Mouse (Mus musculus): ENCODE results near the gene Il18r1.

The Il18r1 gene

GRCm38 (mm10) chr1:40465477-40466430 lies at the start of gene Il18r1:
Gene Il18r1 (plus strand): TSS chr1:40465552.
- no peak for DNase-seq (ENCODE audit: low spot score in 2 of 2)

DNA sequence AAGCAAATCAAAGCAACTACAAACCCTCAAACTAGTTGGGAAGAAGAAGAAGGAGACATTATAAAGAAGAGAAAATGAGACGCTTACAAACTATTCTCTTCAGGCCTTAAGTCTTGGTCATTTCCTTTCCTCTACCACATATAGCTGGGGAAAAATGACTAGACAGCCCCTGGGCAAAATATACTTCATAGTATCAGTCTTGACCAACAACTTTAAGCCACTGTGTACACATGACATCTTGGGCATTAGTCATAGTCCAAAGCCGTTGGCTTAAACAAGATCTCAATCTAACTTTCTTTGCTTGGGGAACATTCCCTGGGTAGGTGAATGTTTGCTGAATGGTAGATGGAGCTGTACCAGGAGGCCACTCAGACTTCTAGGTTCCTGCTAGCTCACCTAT lies 48.3 kb upstream of the Il18r1 start:
- DNase-seq (ENCODE audit: low spot score in 2 of 2): no peak

GRCm38 (mm10) chr1:40418512-40418911 lies 46.8 kb upstream of the Il18r1 start:
- DNase-seq (ENCODE audit: low spot score in 2 of 2): no peak

GRCm38 (mm10) chr1:40423892-40424291 lies 41.5 kb upstream of the Il18r1 start:
- no peak for DNase-seq (ENCODE audit: low spot score in 2 of 2)

DNA sequence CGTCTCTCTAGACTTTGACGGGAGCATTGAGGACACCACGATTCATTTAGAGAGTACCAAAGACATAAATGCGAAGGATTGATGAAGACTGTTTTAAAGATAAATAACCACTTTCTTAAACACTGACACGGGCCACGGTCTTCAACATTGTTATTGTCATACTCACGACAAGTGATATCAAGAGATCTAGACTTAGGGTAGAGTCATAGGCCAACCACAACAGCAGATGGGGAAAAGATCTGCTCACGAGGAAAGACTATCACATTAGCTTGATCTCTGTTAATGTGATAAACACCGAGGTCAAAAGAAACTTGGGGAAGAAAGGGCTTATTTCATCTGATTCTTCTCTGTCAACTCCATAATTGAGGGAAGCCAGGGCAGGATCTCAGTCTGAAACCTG lies 38.1 kb upstream of the Il18r1 start:
- no peak for DNase-seq (ENCODE audit: low spot score in 2 of 2)

DNA sequence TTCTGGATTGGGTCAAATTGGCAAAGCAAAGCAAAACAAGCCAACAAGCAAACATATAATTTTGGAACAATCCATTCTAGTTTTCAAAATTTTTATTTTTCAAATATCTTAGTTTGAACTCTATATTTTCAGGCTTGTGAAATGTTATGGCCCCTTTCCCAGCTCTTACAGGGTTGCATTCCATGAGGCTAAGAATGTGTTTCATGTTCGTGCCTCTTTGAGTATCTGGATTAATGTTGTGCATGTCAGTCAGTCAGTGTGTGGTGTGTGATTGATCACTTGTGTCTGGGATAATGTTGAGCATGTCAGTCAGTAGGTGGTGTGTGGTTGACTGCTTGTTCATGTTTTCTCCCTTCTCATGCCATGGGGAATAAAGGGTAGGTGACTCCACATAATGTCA lies 37.5 kb upstream of the Il18r1 start:
- DNase-seq (ENCODE audit: low spot score in 2 of 2): no peak

GRCm38 (mm10) chr1:40428910-40429675 lies 36.3 kb upstream of the Il18r1 start, which contains the start of gene Il1rl1:
Gene Il1rl1 (plus strand): TSS chr1:40429570.
- no peak for DNase-seq (ENCODE audit: low spot score in 2 of 2)

DNA sequence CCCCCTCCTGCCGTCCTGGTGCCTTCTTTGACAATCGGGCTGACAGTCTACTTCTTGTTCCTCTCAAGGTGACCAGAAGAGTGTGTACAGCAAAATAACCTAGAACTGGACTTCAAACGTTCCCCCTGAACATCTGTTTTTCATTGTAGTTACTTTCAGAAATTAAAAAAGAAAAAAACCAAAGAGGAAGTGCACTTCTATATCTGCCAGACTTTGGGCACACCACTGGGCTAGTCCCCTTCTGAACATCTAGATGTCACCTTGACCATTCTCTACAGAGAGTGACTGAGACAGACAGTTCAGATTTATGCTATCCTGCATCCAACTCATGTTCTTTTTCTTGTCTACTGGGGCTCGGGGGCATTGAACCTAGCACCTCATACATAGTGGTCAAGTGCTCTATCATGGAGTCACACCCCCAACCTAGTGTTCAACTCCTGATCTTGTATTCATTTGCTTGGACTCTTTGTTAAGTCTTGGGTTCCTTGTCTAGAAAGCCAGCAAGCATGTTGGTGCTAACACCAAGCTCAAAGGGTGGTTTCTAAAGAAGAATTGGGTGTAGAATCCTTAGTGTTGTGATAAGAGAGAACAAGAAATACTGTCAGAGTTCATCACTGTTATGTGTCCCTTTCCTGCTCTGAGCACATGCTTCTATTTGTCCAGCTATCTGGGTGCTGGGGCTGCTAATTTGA lies 35.1 kb upstream of the Il18r1 start:
- no peak for DNase-seq (ENCODE audit: low spot score in 2 of 2)

GRCm38 (mm10) chr1:40432169-40432568 lies 33.2 kb upstream of the Il18r1 start:
- DNase-seq (ENCODE audit: low spot score in 2 of 2): no peak

DNA sequence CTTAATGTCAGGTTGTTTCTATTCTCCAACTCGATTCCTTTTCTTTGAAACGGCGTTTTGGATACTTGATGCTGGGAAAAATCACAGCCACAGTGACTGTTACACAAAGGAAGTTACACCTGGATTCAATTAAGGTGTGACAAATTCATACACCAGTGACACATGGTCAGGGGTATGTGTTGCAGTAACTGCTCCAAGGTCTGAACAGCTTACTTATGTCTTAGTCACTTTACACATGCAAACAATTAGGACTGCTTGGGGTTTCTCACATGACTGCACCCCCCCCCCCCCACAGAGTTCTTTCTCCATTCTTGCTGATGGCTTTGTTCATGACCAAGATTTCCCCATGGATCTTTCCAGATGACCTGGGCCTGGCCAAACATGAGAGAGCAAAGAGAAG lies 29.4 kb upstream of the Il18r1 start:
- DNase-seq (ENCODE audit: low spot score in 2 of 2): no peak

- no peak for DNase-seq (ENCODE audit: low spot score in 2 of 2)
Observed at GRCm38 (mm10) chr1:40437340-40437739, 28.0 kb upstream of the Il18r1 start.

DNA sequence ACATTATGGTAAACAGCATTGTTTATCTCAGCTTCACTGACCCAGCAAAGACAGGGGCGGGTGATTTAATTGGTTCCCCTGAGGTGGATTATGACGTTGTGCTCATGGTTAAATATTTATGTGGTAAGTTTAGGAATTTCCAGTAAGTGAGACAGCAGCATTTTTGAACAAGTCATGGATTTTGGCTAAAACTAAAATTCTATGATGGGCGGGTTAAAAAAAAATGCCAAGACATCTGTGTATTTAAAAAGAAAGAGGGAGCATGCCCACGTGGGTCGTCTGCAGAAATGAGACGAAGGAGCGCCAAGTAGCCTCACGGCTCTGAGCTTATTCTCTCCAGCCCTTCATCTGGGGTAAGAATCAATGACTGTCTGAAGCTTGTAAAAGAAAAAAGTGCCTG lies 25.8 kb upstream of the Il18r1 start:
- no peak for DNase-seq (ENCODE audit: low spot score in 2 of 2)

DNA sequence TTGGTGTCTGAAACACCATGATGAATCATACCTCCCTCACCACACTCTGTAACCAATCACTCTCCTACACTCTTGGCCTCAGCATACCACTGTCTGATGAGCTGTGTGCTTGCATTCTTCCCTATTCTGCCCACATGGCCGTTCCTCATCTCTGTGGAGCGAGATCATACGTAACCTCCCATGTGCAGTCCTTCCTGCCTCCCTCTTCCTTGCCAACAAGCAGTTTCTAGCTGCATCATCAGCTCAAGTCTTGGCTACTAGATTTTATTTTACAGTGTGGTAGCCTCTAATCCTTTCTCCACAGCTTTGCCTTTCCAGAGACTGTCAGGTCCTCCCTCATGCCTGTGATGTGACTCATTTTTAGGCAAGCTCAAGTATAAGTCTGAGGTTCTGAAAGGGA lies 20.6 kb upstream of the Il18r1 start:
- no peak for DNase-seq (ENCODE audit: low spot score in 2 of 2)

GRCm38 (mm10) chr1:40467306-40467705 lies 2.0 kb downstream of the Il18r1 start:
- no peak for DNase-seq (ENCODE audit: low spot score in 2 of 2)

DNA sequence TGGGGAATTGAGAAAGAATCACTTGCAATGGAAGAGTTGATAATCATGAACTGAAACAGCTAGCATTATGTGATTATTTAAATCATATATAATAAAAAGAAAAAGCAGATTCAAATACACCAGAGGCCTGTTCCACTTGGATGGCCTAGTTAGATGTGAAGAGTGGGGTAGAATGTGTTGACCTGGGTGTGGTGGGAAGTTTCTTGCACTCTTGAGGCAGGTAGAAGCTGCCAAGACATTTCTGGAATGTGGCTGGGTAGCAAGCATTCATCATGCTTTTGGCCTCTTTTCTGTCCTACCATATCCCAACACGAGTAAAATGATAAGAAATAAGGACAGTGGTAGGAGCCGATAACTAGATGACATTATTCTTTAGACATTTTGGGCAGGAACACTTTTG lies 3.5 kb downstream of the Il18r1 start:
- no peak for DNase-seq (ENCODE audit: low spot score in 2 of 2)

GRCm38 (mm10) chr1:40469900-40470299 lies 4.5 kb downstream of the Il18r1 start:
- no peak for DNase-seq (ENCODE audit: low spot score in 2 of 2)

DNA sequence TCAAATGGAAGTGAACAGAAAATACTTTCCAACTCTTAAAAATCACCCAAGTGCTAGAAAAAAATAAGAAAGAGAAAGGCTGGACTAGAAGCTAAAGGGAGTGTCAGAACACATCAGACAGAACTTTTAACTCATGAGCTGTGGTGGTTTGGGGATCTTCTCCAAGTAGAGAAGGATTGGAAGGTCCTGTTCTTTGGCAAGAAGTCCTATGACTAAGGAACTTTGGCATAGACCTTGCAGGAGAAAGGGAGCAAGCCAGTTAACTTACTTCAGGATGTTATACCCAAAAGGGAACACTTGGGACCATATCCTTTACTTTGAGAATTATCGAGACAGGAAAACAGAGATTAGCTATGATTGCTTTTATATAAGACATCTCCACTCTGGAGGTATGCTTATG lies 7.0 kb downstream of the Il18r1 start:
- DNase-seq (ENCODE audit: low spot score in 2 of 2): no peak

GRCm38 (mm10) chr1:40473640-40474039 lies 8.3 kb downstream of the Il18r1 start:
- no peak for DNase-seq (ENCODE audit: low spot score in 2 of 2)

DNA sequence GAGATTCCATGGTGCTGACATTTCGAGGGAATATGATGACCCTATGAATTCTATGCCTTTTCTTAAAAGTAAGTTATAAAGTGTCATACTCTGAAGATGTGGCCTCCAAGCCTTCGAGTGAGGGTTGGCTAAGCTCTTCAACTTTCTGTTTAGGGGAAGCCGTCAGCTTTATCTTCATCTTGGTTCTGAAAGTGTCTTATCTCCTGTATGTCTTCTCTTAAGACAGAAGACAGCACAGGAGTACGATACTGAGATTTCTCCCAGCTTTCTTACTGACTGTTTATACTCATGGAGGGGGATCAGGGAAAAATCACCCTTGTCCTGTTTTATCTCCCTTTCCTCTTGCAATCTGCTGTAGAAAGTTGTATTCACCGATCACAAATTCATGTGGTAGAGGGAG lies 9.0 kb downstream of the Il18r1 start:
- no peak for DNase-seq (ENCODE audit: low spot score in 2 of 2)

DNA sequence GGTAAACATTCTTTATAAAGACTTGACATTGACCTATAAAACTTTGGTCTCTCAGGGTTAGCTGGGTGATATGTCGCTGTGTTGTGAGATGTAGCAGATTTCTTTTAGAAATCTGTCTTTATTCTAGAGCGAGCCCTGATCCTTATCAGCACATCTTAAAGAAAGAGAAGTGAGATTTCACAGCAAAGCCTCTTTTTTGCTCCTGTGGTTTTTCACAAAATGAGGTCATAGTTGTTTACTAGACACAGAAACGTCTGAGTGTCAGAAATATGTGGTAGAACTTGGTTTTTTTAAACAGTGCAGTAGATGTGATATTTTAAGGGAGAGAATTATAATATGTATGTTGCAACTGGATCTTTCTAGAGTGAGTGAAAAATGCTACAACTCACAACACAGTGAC lies 10.3 kb downstream of the Il18r1 start:
- no peak for DNase-seq (ENCODE audit: low spot score in 2 of 2)

DNA sequence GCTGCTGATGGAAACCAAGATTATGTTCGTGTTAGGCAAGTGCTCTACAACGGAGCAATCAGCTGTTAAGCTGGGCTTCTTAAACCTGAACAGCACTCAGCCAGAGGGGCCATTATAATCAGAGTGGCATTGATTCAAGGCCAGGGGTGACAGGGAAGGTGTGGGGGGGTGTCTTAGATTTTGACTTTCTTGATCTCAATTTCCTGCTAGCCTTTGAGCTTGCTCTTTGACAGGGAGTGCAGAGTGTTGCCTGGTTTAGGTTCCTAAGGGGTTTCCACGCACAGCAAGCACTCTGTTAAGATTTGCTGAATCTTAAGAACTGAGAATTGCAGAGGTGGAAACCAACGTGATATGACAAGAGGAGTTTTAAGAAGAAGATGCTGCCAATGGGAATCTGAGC lies 11.4 kb downstream of the Il18r1 start:
- DNase-seq (ENCODE audit: low spot score in 2 of 2): no peak

DNA sequence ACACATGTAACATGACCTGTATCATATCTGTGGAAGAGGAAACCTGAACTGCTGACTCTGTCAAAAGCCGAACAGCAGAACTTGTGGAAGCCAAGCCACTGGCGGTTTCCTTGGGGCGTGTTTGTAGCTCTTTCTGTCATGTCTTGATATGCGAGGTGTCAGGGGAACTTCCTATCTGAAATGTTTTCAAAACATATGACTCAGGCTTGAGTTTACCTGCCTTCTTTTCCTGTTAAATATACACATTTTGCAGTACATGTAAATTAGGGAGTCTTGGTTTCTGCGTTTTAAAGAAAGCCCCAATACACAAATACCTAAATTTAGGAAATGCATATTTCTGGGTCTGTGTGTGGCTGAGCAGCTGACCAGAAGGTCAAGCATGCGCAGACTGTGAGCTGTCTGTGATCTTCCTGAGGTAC lies 14.2 kb downstream of the Il18r1 start:
- no peak for DNase-seq (ENCODE audit: low spot score in 2 of 2)

Measured in frontal cortex, postnatal 14 days (tissue).